Comparison of ENCODE assay signal across 10 mouse cellular contexts in genomic region chr17:46457791-46458190, GRCm38 (mm10). TPM values are rescaled to one million over a fixed set of nuclear protein-coding genes. Genes with fewer than 3 reads are reported as not detected.
A peak's percentile ranks its signal among the peaks of the same experiment; 100 is the strongest.
DNase-seq lines count a peak whose midpoint lies in the region; ATAC-seq and TF ChIP-seq lines count a peak whose summit lies in the region.
"Had no signal": no experiment of that assay in that cellular context is flagged by ENCODE, and none has a peak within 500 bp of the region (broad histone marks: within the 10 kb centered on the region; RNA-seq: fewer than 3 reads in every experiment).

No protein-coding gene starts in this region.

- H3K36me3 ChIP-seq in heart, embryonic 12.5 days, result no peaks in the 10 kb centered on the region
- H3K36me3 ChIP-seq in liver, embryonic 14.5 days (replicated peaks; ENCODE audit: control insufficient read depth, insufficient read depth, low read depth), result no peaks in the 10 kb centered on the region
- peaks cover 19% of the 10 kb centered on the region; the same call in 1 of the 2 replicates for H3K36me3 ChIP-seq in forebrain, embryonic 15.5 days
- H3K36me3 ChIP-seq: embryonic facial prominence, embryonic 15.5 days had no signal

- peak; percentile 74 for TF ChIP-seq CTCF in liver, embryonic 14.5 days (IDR thresholded peaks at IDR 0.05; ENCODE audit: low read depth)

- WGBS in heart, embryonic 12.5 days, result 9% methylated on average over 10 of the region's 10 CpGs
- WGBS in liver, embryonic 14.5 days (ENCODE audit: insufficient replicate concordance), result 7% methylated on average over 10 of the region's 10 CpGs
- WGBS in forebrain, embryonic 15.5 days, result 22% methylated on average over 10 of the region's 10 CpGs

- H3K27ac ChIP-seq in heart, embryonic 12.5 days (ENCODE audit: poor library complexity, severe bottlenecking), result peak overlapping the region; percentile 79
- no peak overlapping the region for H3K27ac ChIP-seq in liver, embryonic 14.5 days
- H3K27ac ChIP-seq in forebrain, embryonic 15.5 days (replicated peaks), result no peak overlapping the region
- H3K27ac ChIP-seq: embryonic facial prominence, embryonic 15.5 days had no signal

- H3K9me3 ChIP-seq in heart, embryonic 12.5 days (replicated peaks), result no peaks in the 10 kb centered on the region
- no peaks in the 10 kb centered on the region for H3K9me3 ChIP-seq in liver, embryonic 14.5 days (ENCODE audit: control insufficient read depth, low read length)
- no peaks in the 10 kb centered on the region for H3K9me3 ChIP-seq in forebrain, embryonic 15.5 days
- H3K9me3 ChIP-seq: embryonic facial prominence, embryonic 15.5 days had no signal

- no peak for TF ChIP-seq EP300 in liver, embryonic 14.5 days (IDR thresholded peaks at IDR 0.05; ENCODE audit: low read depth)

- H3K4me3 ChIP-seq in heart, embryonic 12.5 days, result no peak overlapping the region
- H3K4me3 ChIP-seq in liver, embryonic 14.5 days (ENCODE audit: insufficient read depth in 1 of 2, low read depth in 2 of 2, low read length in 2 of 2), result no peak overlapping the region
- H3K4me3 ChIP-seq in forebrain, embryonic 15.5 days, result no peak overlapping the region
- H3K4me3 ChIP-seq: embryonic facial prominence, embryonic 15.5 days had no signal

- no peak overlapping the region for H3K9ac ChIP-seq in heart, embryonic 12.5 days
- H3K9ac ChIP-seq in liver, embryonic 14.5 days (replicated peaks), result no peak overlapping the region
- no peak overlapping the region for H3K9ac ChIP-seq in forebrain, embryonic 15.5 days (replicated peaks)
- H3K9ac ChIP-seq: embryonic facial prominence, embryonic 15.5 days had no signal

- H3K4me2 ChIP-seq in heart, embryonic 12.5 days, result peak overlapping the region; percentile 4; the same call in 1 of the 2 replicates
- no peak overlapping the region for H3K4me2 ChIP-seq in liver, embryonic 14.5 days (ENCODE audit: low read depth)
- no peak overlapping the region for H3K4me2 ChIP-seq in forebrain, embryonic 15.5 days (replicated peaks)
- H3K4me2 ChIP-seq: embryonic facial prominence, embryonic 15.5 days had no signal

- DNase-seq in heart, adult 11 months, result no peak
- DNase-seq in B cell, adult 2 months, result peak; percentile 69 to 71
- DNase-seq in ZHBTc4 (ENCODE audit: low read depth, low spot score), result peak; percentile 88
- DNase-seq in fat pad, adult 2 months (ENCODE audit: extremely low read depth, low read depth, low spot score), result peak; percentile 1
- peak; percentile 22 to 36 (median 23) for DNase-seq in liver, embryonic 14.5 days (ENCODE audit: low read depth in 3 of 3, low spot score in 3 of 3)
- DNase-seq in testis, postnatal 10 days (ENCODE audit: low spot score), result peak; percentile 70

- H3K4me1 ChIP-seq in heart, embryonic 12.5 days (replicated peaks), result peaks cover 73% of the 10 kb centered on the region
- peaks cover 0 to 5% of the 10 kb centered on the region in 2 experiments; a peak in 1 of 4 replicates for H3K4me1 ChIP-seq in liver, embryonic 14.5 days (replicated peaks; ENCODE audit: control insufficient read depth in 2 of 2, insufficient read depth in 2 of 2, low read length in 1 of 2)
- peaks cover 29% of the 10 kb centered on the region for H3K4me1 ChIP-seq in forebrain, embryonic 15.5 days

- no peak for ATAC-seq in heart, embryonic 12.5 days (ENCODE audit: insufficient number of reproducible peaks, low FRiP score)
- no peak for ATAC-seq in liver, embryonic 14.5 days (ENCODE audit: insufficient read depth)
- ATAC-seq in forebrain, embryonic 15.5 days (replicated peaks), result no peak

- H3K27me3 ChIP-seq in heart, embryonic 12.5 days (replicated peaks), result peaks cover 84% of the 10 kb centered on the region
- peaks cover 61% of the 10 kb centered on the region for H3K27me3 ChIP-seq in liver, embryonic 14.5 days (ENCODE audit: control insufficient read depth, insufficient read depth, low read length)
- no peaks in the 10 kb centered on the region for H3K27me3 ChIP-seq in forebrain, embryonic 15.5 days

RNA-seq across cellular contexts. Expression of gene Slc22a7, which starts 19.5 kb away (rescaled TPM):
- not detected in 2 replicates for polyA plus RNA-seq in heart, embryonic 12.5 days (2016; fragmentation: Nextera tagmentation; extraction: Ambion mirVana)
- 0.03 and 0.04 TPM in 2 replicates for polyA plus RNA-seq in liver, embryonic 14.5 days (2012; rRNA removed)
- polyA plus RNA-seq in liver, embryonic 14.5 days (2014; fragmentation: Nextera tagmentation; extraction: Ambion mirVana), result 0.09 TPM in 1 of 2 replicates, not detected in the other
- polyA plus RNA-seq in forebrain, embryonic 15.5 days (2015; fragmentation: Nextera tagmentation; extraction: Ambion mirVana), result 0.11 and 0.15 TPM in 2 replicates
- polyA plus RNA-seq: lung, embryonic 16.5 days had no signal

RNA-seq across cellular contexts. Expression of gene Crip3, which starts 29.1 kb away (rescaled TPM):
- polyA plus RNA-seq in heart, embryonic 12.5 days (2016; fragmentation: Nextera tagmentation; extraction: Ambion mirVana), result 0.27 and 1.0 TPM in 2 replicates
- polyA plus RNA-seq in liver, embryonic 14.5 days (2012; rRNA removed), result 0.05 TPM in 1 of 2 replicates, not detected in the other
- polyA plus RNA-seq in liver, embryonic 14.5 days (2014; fragmentation: Nextera tagmentation; extraction: Ambion mirVana), result not detected in 2 replicates
- 1.1 and 1.2 TPM in 2 replicates for polyA plus RNA-seq in forebrain, embryonic 15.5 days (2015; fragmentation: Nextera tagmentation; extraction: Ambion mirVana)

RNA-seq across cellular contexts. Expression of gene Ttbk1, which starts 29.7 kb away (rescaled TPM):
- 0.08 and 0.13 TPM in 2 replicates for polyA plus RNA-seq in heart, embryonic 12.5 days (2016; fragmentation: Nextera tagmentation; extraction: Ambion mirVana)
- 0.02 and 0.04 TPM in 2 replicates for polyA plus RNA-seq in liver, embryonic 14.5 days (2012; rRNA removed)
- polyA plus RNA-seq in liver, embryonic 14.5 days (2014; fragmentation: Nextera tagmentation; extraction: Ambion mirVana), result not detected in 2 replicates
- polyA plus RNA-seq in forebrain, embryonic 15.5 days (2015; fragmentation: Nextera tagmentation; extraction: Ambion mirVana), result 6.5 and 7.5 TPM in 2 replicates

RNA-seq across cellular contexts. Expression of gene Dnph1, which starts 38.7 kb away (rescaled TPM):
- polyA plus RNA-seq in heart, embryonic 12.5 days (2016; fragmentation: Nextera tagmentation; extraction: Ambion mirVana), result 24.2 and 25.9 TPM in 2 replicates
- 12.0 and 14.0 TPM in 2 replicates for polyA plus RNA-seq in liver, embryonic 14.5 days (2012; rRNA removed)
- polyA plus RNA-seq in liver, embryonic 14.5 days (2014; fragmentation: Nextera tagmentation; extraction: Ambion mirVana), result 20.0 and 24.2 TPM in 2 replicates
- polyA plus RNA-seq in forebrain, embryonic 15.5 days (2015; fragmentation: Nextera tagmentation; extraction: Ambion mirVana), result 32.1 and 33.3 TPM in 2 replicates
